ENCODE assay signal across 9 mouse cellular contexts in genomic region chr5:65401251-65401994, GRCm38 (mm10). TPM values are rescaled to one million over a fixed set of nuclear protein-coding genes. Genes with fewer than 3 reads are reported as not detected.
DNase-seq lines count a peak whose midpoint lies in the region; ATAC-seq and TF ChIP-seq lines count a peak whose summit lies in the region.
"Had no signal": no experiment of that assay in that cellular context is flagged by ENCODE, and none has a peak within 500 bp of the region (broad histone marks: within the 10 kb centered on the region; RNA-seq: fewer than 3 reads in every experiment).

No protein-coding gene starts in this region.

- no peak overlapping the region for H3K4me3 ChIP-seq in C2C12 (ENCODE audit: insufficient read depth, poor library complexity, severe bottlenecking)
- no peak overlapping the region for H3K4me3 ChIP-seq in embryonic facial prominence, embryonic 10.5 days
- H3K4me3 ChIP-seq in kidney, embryonic 16.5 days (ENCODE audit: low read length), result no peak overlapping the region
- no peak overlapping the region for H3K4me3 ChIP-seq in liver, embryonic 11.5 days (ENCODE audit: low read depth, low read length)
- no peak overlapping the region for H3K4me3 ChIP-seq in neural tube, embryonic 12.5 days
- no peak overlapping the region for H3K4me3 ChIP-seq in stomach, postnatal 0 days (ENCODE audit: low read depth, low read length)
- H3K4me3 ChIP-seq: embryonic facial prominence, embryonic 15.5 days had no signal

- TF ChIP-seq EP300 in stomach, postnatal 0 days (optimal IDR thresholded peaks at IDR 0.05), result no peak

- no peaks in the 10 kb centered on the region for H3K79me3 ChIP-seq in C2C12 (ENCODE audit: low read depth)

- no peaks in the 10 kb centered on the region for H3K27me3 ChIP-seq in C2C12 (ENCODE audit: control insufficient read depth, insufficient read depth, insufficient read length)
- no peaks in the 10 kb centered on the region for H3K27me3 ChIP-seq in embryonic facial prominence, embryonic 10.5 days (replicated peaks; ENCODE audit: low read depth, poor library complexity, severe bottlenecking)
- no peaks in the 10 kb centered on the region for H3K27me3 ChIP-seq in kidney, embryonic 16.5 days (ENCODE audit: insufficient read depth, low read length)
- H3K27me3 ChIP-seq in liver, embryonic 11.5 days (replicated peaks; ENCODE audit: control insufficient read depth, insufficient read depth, low read length), result no peaks in the 10 kb centered on the region
- no peaks in the 10 kb centered on the region for H3K27me3 ChIP-seq in neural tube, embryonic 12.5 days (replicated peaks)
- H3K27me3 ChIP-seq in stomach, postnatal 0 days (ENCODE audit: control insufficient read depth, insufficient read depth, low read length), result no peaks in the 10 kb centered on the region
- H3K27me3 ChIP-seq: embryonic facial prominence, embryonic 15.5 days had no signal

- no peaks in the 10 kb centered on the region for H3K79me2 ChIP-seq in C2C12 (ENCODE audit: control insufficient read depth, insufficient read depth)

- ATAC-seq in kidney, embryonic 16.5 days (ENCODE audit: low FRiP score, low TSS enrichment), result peak; percentile 84; the same call in 1 of the 2 replicates
- ATAC-seq in liver, embryonic 11.5 days (replicated peaks; ENCODE audit: low FRiP score), result peak; percentile 74; the same call in 1 of the 2 replicates
- ATAC-seq in neural tube, embryonic 12.5 days (ENCODE audit: low FRiP score, low read depth), result peak; percentile 56; the same call in 1 of the 2 replicates
- ATAC-seq in stomach, postnatal 0 days (ENCODE audit: low FRiP score, low TSS enrichment), result peak; percentile 83

- DNase-seq in adrenal gland, postnatal 14 days, result peak; percentile 89
- DNase-seq in embryonic facial prominence, embryonic 10.5 days (ENCODE audit: low spot score), result peak; percentile 79
- DNase-seq in heart, adult 18-20 months, result peak; percentile 78 to 93
- DNase-seq in liver, embryonic 11.5 days (ENCODE audit: low spot score), result peak; percentile 66
- DNase-seq in stomach, postnatal 0 days (ENCODE audit: low spot score), result peak; percentile 86

- H3K9me3 ChIP-seq in embryonic facial prominence, embryonic 10.5 days, result no peaks in the 10 kb centered on the region
- no peaks in the 10 kb centered on the region for H3K9me3 ChIP-seq in kidney, embryonic 16.5 days (ENCODE audit: low read length)
- H3K9me3 ChIP-seq in liver, embryonic 11.5 days (ENCODE audit: control insufficient read depth, low read length), result no peaks in the 10 kb centered on the region
- no peaks in the 10 kb centered on the region for H3K9me3 ChIP-seq in neural tube, embryonic 12.5 days
- no peaks in the 10 kb centered on the region for H3K9me3 ChIP-seq in stomach, postnatal 0 days (ENCODE audit: control insufficient read depth, low read length)
- H3K9me3 ChIP-seq: embryonic facial prominence, embryonic 15.5 days had no signal

- TF ChIP-seq CTCF in C2C12 (IDR thresholded peaks at IDR 0.05; ENCODE audit: control insufficient read depth, insufficient read depth, insufficient read length), result peak; percentile 54
- TF ChIP-seq CTCF in stomach, postnatal 0 days (IDR thresholded peaks at IDR 0.05; ENCODE audit: low read depth), result peak; percentile 98

- no peak overlapping the region for H3K4me2 ChIP-seq in kidney, embryonic 16.5 days (replicated peaks; ENCODE audit: low read depth, low read length)
- no peak overlapping the region for H3K4me2 ChIP-seq in liver, embryonic 11.5 days
- H3K4me2 ChIP-seq in neural tube, embryonic 12.5 days (replicated peaks), result no peak overlapping the region
- no peak overlapping the region for H3K4me2 ChIP-seq in stomach, postnatal 0 days (replicated peaks; ENCODE audit: low read depth)
- H3K4me2 ChIP-seq: embryonic facial prominence, embryonic 15.5 days had no signal

- no peak overlapping the region for H3ac ChIP-seq in C2C12 (ENCODE audit: control insufficient read depth, insufficient read length, low read depth)

- WGBS in embryonic facial prominence, embryonic 10.5 days, result 28% methylated on average over 2 of the region's 2 CpGs
- 33% methylated on average over 2 of the region's 2 CpGs for WGBS in kidney, embryonic 16.5 days
- 31% methylated on average over 2 of the region's 2 CpGs for WGBS in liver, embryonic 11.5 days
- 25% methylated on average over 2 of the region's 2 CpGs for WGBS in neural tube, embryonic 12.5 days
- WGBS in stomach, postnatal 0 days, result 20% methylated on average over 2 of the region's 2 CpGs

- H3K4me1 ChIP-seq in embryonic facial prominence, embryonic 10.5 days, result no peaks in the 10 kb centered on the region
- no peaks in the 10 kb centered on the region for H3K4me1 ChIP-seq in kidney, embryonic 16.5 days (ENCODE audit: insufficient read depth, low read length)
- no peaks in the 10 kb centered on the region for H3K4me1 ChIP-seq in liver, embryonic 11.5 days (replicated peaks; ENCODE audit: control insufficient read depth, insufficient read depth, low read length)
- no peaks in the 10 kb centered on the region for H3K4me1 ChIP-seq in neural tube, embryonic 12.5 days
- no peaks in the 10 kb centered on the region for H3K4me1 ChIP-seq in stomach, postnatal 0 days (replicated peaks; ENCODE audit: control insufficient read depth, insufficient read depth)
- H3K4me1 ChIP-seq: embryonic facial prominence, embryonic 15.5 days had no signal

- peaks cover 31% of the 10 kb centered on the region for H3K36me3 ChIP-seq in C2C12 (ENCODE audit: control insufficient read depth, insufficient read depth)
- H3K36me3 ChIP-seq in embryonic facial prominence, embryonic 10.5 days (replicated peaks), result peaks cover 91% of the 10 kb centered on the region
- peaks cover 44% of the 10 kb centered on the region for H3K36me3 ChIP-seq in kidney, embryonic 16.5 days (ENCODE audit: insufficient read depth, low read length)
- peaks cover 21% of the 10 kb centered on the region for H3K36me3 ChIP-seq in liver, embryonic 11.5 days (ENCODE audit: control insufficient read depth, insufficient read depth, low read length)
- H3K36me3 ChIP-seq in neural tube, embryonic 12.5 days, result peaks cover 68% of the 10 kb centered on the region
- H3K36me3 ChIP-seq in stomach, postnatal 0 days (ENCODE audit: control insufficient read depth, insufficient read depth, low read length), result peaks cover 23% of the 10 kb centered on the region

- no peak overlapping the region for H3K27ac ChIP-seq in embryonic facial prominence, embryonic 10.5 days (replicated peaks)
- H3K27ac ChIP-seq in kidney, embryonic 16.5 days (ENCODE audit: low read length), result no peak overlapping the region
- H3K27ac ChIP-seq in liver, embryonic 11.5 days (ENCODE audit: low read depth, low read length), result no peak overlapping the region
- no peak overlapping the region for H3K27ac ChIP-seq in neural tube, embryonic 12.5 days
- H3K27ac ChIP-seq in stomach, postnatal 0 days (replicated peaks), result no peak overlapping the region
- H3K27ac ChIP-seq: embryonic facial prominence, embryonic 15.5 days had no signal

- no peak overlapping the region for H3K9ac ChIP-seq in kidney, embryonic 16.5 days (replicated peaks; ENCODE audit: low read length)
- H3K9ac ChIP-seq in liver, embryonic 11.5 days (ENCODE audit: low read depth, low read length), result no peak overlapping the region
- no peak overlapping the region for H3K9ac ChIP-seq in neural tube, embryonic 12.5 days
- H3K9ac ChIP-seq in stomach, postnatal 0 days (ENCODE audit: low read length), result no peak overlapping the region
- H3K9ac ChIP-seq: embryonic facial prominence, embryonic 15.5 days had no signal

RNA-seq across cellular contexts. Expression of gene Lias, which starts 10.1 kb away (rescaled TPM):
- polyA plus RNA-seq in C2C12 (2012; fragmentation: generic; extraction: Trizol), result 17.4 TPM
- total RNA-seq in adrenal gland, postnatal 14 days (2021), result 55.1 and 62.9 TPM in 2 replicates
- 67.4 and 68.4 TPM in 2 replicates for polyA plus RNA-seq in embryonic facial prominence, embryonic 10.5 days (2016; fragmentation: Nextera tagmentation; extraction: Ambion mirVana)
- 10 to 100 TPM; 54.8 to 76.9 TPM for total RNA-seq in heart, adult 18-20 months (2021)
- 67.2 and 71.4 TPM in 2 replicates for polyA plus RNA-seq in kidney, embryonic 16.5 days (2015; fragmentation: Nextera tagmentation; extraction: Ambion mirVana)
- polyA plus RNA-seq in liver, embryonic 11.5 days (2014; fragmentation: Nextera tagmentation; extraction: Ambion mirVana), result 80.2 and 80.8 TPM in 2 replicates
- polyA plus RNA-seq in neural tube, embryonic 12.5 days (2016; fragmentation: Nextera tagmentation; extraction: Ambion mirVana), result 61.6 and 63.0 TPM in 2 replicates
- 43.4 and 46.0 TPM in 2 replicates for polyA plus RNA-seq in stomach, postnatal 0 days (2015; fragmentation: Nextera tagmentation; extraction: Ambion mirVana)

RNA-seq across cellular contexts. Expression of gene Rpl9, which starts 10.2 kb away (rescaled TPM):
- polyA plus RNA-seq in C2C12 (2012; fragmentation: generic; extraction: Trizol), result 2,170 TPM
- total RNA-seq in adrenal gland, postnatal 14 days (2021), result 867 and 1,107 TPM in 2 replicates
- polyA plus RNA-seq in embryonic facial prominence, embryonic 10.5 days (2016; fragmentation: Nextera tagmentation; extraction: Ambion mirVana), result 987 and 1,000 TPM in 2 replicates
- total RNA-seq in heart, adult 18-20 months (2021), result 1,000 to 10,000 TPM in 1 of 2 experiments, 100 to 1,000 TPM in 1; 684 to 1,088 TPM
- 901 and 990 TPM in 2 replicates for polyA plus RNA-seq in kidney, embryonic 16.5 days (2015; fragmentation: Nextera tagmentation; extraction: Ambion mirVana)
- 1,151 and 1,248 TPM in 2 replicates for polyA plus RNA-seq in liver, embryonic 11.5 days (2014; fragmentation: Nextera tagmentation; extraction: Ambion mirVana)
- polyA plus RNA-seq in neural tube, embryonic 12.5 days (2016; fragmentation: Nextera tagmentation; extraction: Ambion mirVana), result 677 and 706 TPM in 2 replicates
- polyA plus RNA-seq in stomach, postnatal 0 days (2015; fragmentation: Nextera tagmentation; extraction: Ambion mirVana), result 917 and 919 TPM in 2 replicates

RNA-seq across cellular contexts. Expression of gene Ugdh, which starts 34.3 kb away (rescaled TPM):
- polyA plus RNA-seq in C2C12 (2012; fragmentation: generic; extraction: Trizol), result 89.6 TPM
- total RNA-seq in adrenal gland, postnatal 14 days (2021), result 47.7 and 48.7 TPM in 2 replicates
- 92.7 and 95.4 TPM in 2 replicates for polyA plus RNA-seq in embryonic facial prominence, embryonic 10.5 days (2016; fragmentation: Nextera tagmentation; extraction: Ambion mirVana)
- total RNA-seq in heart, adult 18-20 months (2021), result 10 to 100 TPM; 14.2 to 22.1 TPM
- polyA plus RNA-seq in kidney, embryonic 16.5 days (2015; fragmentation: Nextera tagmentation; extraction: Ambion mirVana), result 103 and 109 TPM in 2 replicates
- polyA plus RNA-seq in liver, embryonic 11.5 days (2014; fragmentation: Nextera tagmentation; extraction: Ambion mirVana), result 48.2 and 49.3 TPM in 2 replicates
- polyA plus RNA-seq in neural tube, embryonic 12.5 days (2016; fragmentation: Nextera tagmentation; extraction: Ambion mirVana), result 69.9 and 70.3 TPM in 2 replicates
- polyA plus RNA-seq in stomach, postnatal 0 days (2015; fragmentation: Nextera tagmentation; extraction: Ambion mirVana), result 281 and 313 TPM in 2 replicates

RNA-seq across cellular contexts. Expression of gene Klb, which starts 53.3 kb away (rescaled TPM):
- 0.02 TPM for polyA plus RNA-seq in C2C12 (2012; fragmentation: generic; extraction: Trizol)
- 11.4 and 12.9 TPM in 2 replicates for total RNA-seq in adrenal gland, postnatal 14 days (2021)
- polyA plus RNA-seq in embryonic facial prominence, embryonic 10.5 days (2016; fragmentation: Nextera tagmentation; extraction: Ambion mirVana), result not detected in 2 replicates
- total RNA-seq in heart, adult 18-20 months (2021), result 1 to 10 TPM in 1 of 2 experiments, under 1 TPM in 1; 0.22 to 1.7 TPM
- polyA plus RNA-seq in kidney, embryonic 16.5 days (2015; fragmentation: Nextera tagmentation; extraction: Ambion mirVana), result 0.09 and 0.20 TPM in 2 replicates
- polyA plus RNA-seq in liver, embryonic 11.5 days (2014; fragmentation: Nextera tagmentation; extraction: Ambion mirVana), result 10.8 and 11.6 TPM in 2 replicates
- 0.09 TPM in 1 of 2 replicates, not detected in the other for polyA plus RNA-seq in neural tube, embryonic 12.5 days (2016; fragmentation: Nextera tagmentation; extraction: Ambion mirVana)
- 0.24 and 0.25 TPM in 2 replicates for polyA plus RNA-seq in stomach, postnatal 0 days (2015; fragmentation: Nextera tagmentation; extraction: Ambion mirVana)
- polyA plus RNA-seq: embryonic facial prominence, embryonic 15.5 days had no signal
